Mouse (Mus musculus) bone marrow, adult 2 months (tissue): ENCODE data around the gene Tedc1. TPM values are rescaled to one million over a fixed set of nuclear protein-coding genes. Genes with fewer than 3 reads are reported as not detected.

Experiments used
- H3K27ac ChIP-seq: fragments of 200-500 bp; 2 replicates; pipeline ENCODE4 v1.5.1; 2012; ENCODE audit warnings: low read depth, mild to moderate bottlenecking, control low read depth, inconsistent platforms, low read length; ENCODE audit not compliant: control insufficient read depth, poor library complexity, insufficient read depth
- H3K4me1 ChIP-seq: fragments of 200-500 bp; 2 replicates; pipeline ENCODE4 v1.6.1; 2011; ENCODE audit warnings: low read length; ENCODE audit not compliant: control insufficient read depth, insufficient read depth
- H3K4me3 ChIP-seq: fragments of 200-500 bp; replicated peaks from 2 replicates; pipeline ENCODE3; 2011; ENCODE audit warnings: mild to moderate bottlenecking, low read depth, low read length, control low read depth; ENCODE audit not compliant: control insufficient read depth
- CTCF ChIP-seq: fragments of 200-500 bp; IDR thresholded peaks from 2 replicates; pipeline ENCODE4 v1.5.1; 2011; ENCODE audit warnings: low read length, control low read depth; ENCODE audit not compliant: control insufficient read depth, insufficient read depth
- POLR2A ChIP-seq: fragments of 200-500 bp; IDR thresholded peaks from 2 replicates; pipeline ENCODE4 v1.6.1; 2011; ENCODE audit warnings: low read depth, mild to moderate bottlenecking, control low read depth, low read length, borderline replicate concordance; ENCODE audit not compliant: control insufficient read depth
- WGBS: fragments of 180-500 bp; shearing (Covaris S2); methylation state at CpG from one replicate; pipeline ENCODE4 v1.1.7; 2018; 5-methylcytosine and 5-hydroxymethylcytosine counted together
- polyA plus RNA-seq: library from polyadenylated mRNA; stranded (reverse); fragments of >200 nt; gene quantifications from 2 replicates; pipeline ENCODE4 v1.2.4, GENCODE M21; 2011; ENCODE audit warnings: low replicate concordance; ENCODE audit not compliant: missing spikeins, insufficient read depth, insufficient read length

Gene Tedc1
- polyA plus RNA-seq = 7.0 and 16.0 TPM in 2 replicates

- H3K27ac ChIP-seq = peak within 1 kb of the TSS; percentile 82
- peak within 1 kb of the TSS; percentile 88 for H3K4me3 ChIP-seq
- peak; percentile 94 for TF ChIP-seq CTCF
- peak; percentile 47; the same call in 1 of the 2 replicates for TF ChIP-seq POLR2A
- H3K4me1 ChIP-seq = peaks cover 3% of the 10 kb centered on the region; the same call in 1 of the 2 replicates
- WGBS = under 1% methylated on average over 46 of the region's 46 CpGs
Measured at GRCm38 (mm10) chr12:113155887-113156539, at the start of gene Tedc1. Tedc1 (plus strand) TSS chr12:113156421.

- H3K4me1 ChIP-seq = peaks cover 5% of the 10 kb centered on the region; the same call in 1 of the 2 replicates
Measured at GRCm38 (mm10) chr12:113107431-113108124, 48.6 kb upstream of the Tedc1 start.

GRCm38 (mm10) chr12:113108528-113109283, 47.5 kb upstream of the Tedc1 start:
- Histone ChIP-seq H3K4me1 (peaks cover 5% of the 10 kb centered on the region; the same call in 1 of the 2 replicates), H3K27ac (no peak overlapping the region)
- 86% methylated on average over 17 of the region's 17 CpGs for WGBS

More at GRCm38 (mm10) chr12:113107431-113108124, 48.6 kb upstream of the Tedc1 start:
- TF ChIP-seq POLR2A (no peak), CTCF (no peak)
- no peak overlapping the region for H3K4me3 ChIP-seq
- H3K27ac ChIP-seq = peak overlapping the region; percentile 43; the same call in 1 of the 2 replicates
- WGBS = 39% methylated on average over 4 of the region's 4 CpGs

GRCm38 (mm10) chr12:113109801-113110200, 46.4 kb upstream of the Tedc1 start:
- Histone ChIP-seq H3K4me3 (no peak overlapping the region), H3K27ac (no peak overlapping the region), H3K4me1 (peaks cover 5% of the 10 kb centered on the region; the same call in 1 of the 2 replicates)
- TF ChIP-seq CTCF (no peak), POLR2A (no peak)
- 84% methylated on average over 10 of the region's 10 CpGs for WGBS

More at GRCm38 (mm10) chr12:113108528-113109283, 47.5 kb upstream of the Tedc1 start:
- H3K4me3 ChIP-seq = no peak overlapping the region
- TF ChIP-seq CTCF (no peak), POLR2A (no peak)

GRCm38 (mm10) chr12:113114141-113114540, 42.1 kb upstream of the Tedc1 start:
- H3K27ac ChIP-seq = no peak overlapping the region
- no peak for TF ChIP-seq POLR2A
- no peak for TF ChIP-seq CTCF
- WGBS = 92% methylated on average over 4 of the region's 4 CpGs
- H3K4me3 ChIP-seq = no peak overlapping the region
- H3K4me1 ChIP-seq = no peaks in the 10 kb centered on the region

- H3K4me1 ChIP-seq = no peaks in the 10 kb centered on the region
Measured at GRCm38 (mm10) chr12:113114856-113115538, 41.2 kb upstream of the Tedc1 start.

GRCm38 (mm10) chr12:113119516-113120410, 36.5 kb upstream of the Tedc1 start:
- 89% methylated on average over 20 of the region's 20 CpGs for WGBS
- Histone ChIP-seq H3K27ac (no peak overlapping the region), H3K4me3 (no peak overlapping the region), H3K4me1 (no peaks in the 10 kb centered on the region)
- TF ChIP-seq CTCF (peak; percentile 82), POLR2A (no peak)

More at GRCm38 (mm10) chr12:113114856-113115538, 41.2 kb upstream of the Tedc1 start:
- H3K4me3 ChIP-seq = no peak overlapping the region
- TF ChIP-seq CTCF = no peak
- no peak for TF ChIP-seq POLR2A
- 84% methylated on average over 16 of the region's 16 CpGs for WGBS
- no peak overlapping the region for H3K27ac ChIP-seq
